Mouse (Mus musculus) cerebellum, adult 2 months (tissue): ENCODE data around the gene Adam15.

ENCODE experiments used
- CTCF ChIP-seq: fragments of 200-500 bp; IDR thresholded peaks from 2 replicates; pipeline ENCODE4 v1.5.1; 2011; ENCODE audit warnings: low read depth, mild to moderate bottlenecking, control low read depth, low read length, moderate library complexity, borderline replicate concordance; ENCODE audit not compliant: insufficient read depth
- POLR2A ChIP-seq: fragments of 200-500 bp; IDR thresholded peaks from 2 replicates; pipeline ENCODE4 v1.6.1; 2011; ENCODE audit warnings: low read length, control low read depth, borderline replicate concordance; ENCODE audit not compliant: insufficient read depth

GRCm38 (mm10) chr3:89328623-89329022 lies 21.2 kb downstream of the Adam15 start:
- TF ChIP-seq CTCF: no peak
- TF ChIP-seq POLR2A: no peak
